Mouse (Mus musculus) heart, embryonic 11.5 days (tissue): ENCODE results near the gene Dgcr2. TPM values are rescaled to one million over a fixed set of nuclear protein-coding genes. Genes with fewer than 3 reads are reported as not detected.
A peak's percentile ranks its signal among the peaks of the same experiment; 100 is the strongest.

Experiments
- ATAC-seq: fragments of 200-750 bp; cut with Nextera tagmentation; replicated peaks from 2 replicates; pipeline ENCODE4 v1.8.0; 2017; ENCODE audit warnings: moderate library complexity; ENCODE audit not compliant: insufficient number of reproducible peaks, low FRiP score, low TSS enrichment
- H3K27ac ChIP-seq: fragments of 300-500 bp; sonication (generic); 2 replicates; pipeline ENCODE4 v1.5.1; 2014; ENCODE audit warnings: mild to moderate bottlenecking, low read depth, low read length
- H3K27me3 ChIP-seq: fragments of 300-500 bp; sonication (generic); 2 replicates; pipeline ENCODE4 v1.6.1; 2014; ENCODE audit warnings: mild to moderate bottlenecking, low read length, mixed read lengths; ENCODE audit not compliant: control insufficient read depth, insufficient read depth
- H3K36me3 ChIP-seq: fragments of 300-500 bp; sonication (generic); 2 replicates; pipeline ENCODE4 v1.6.1; 2014; ENCODE audit warnings: mild to moderate bottlenecking, low read length, moderate library complexity, mixed read lengths; ENCODE audit not compliant: control insufficient read depth, insufficient read depth
- H3K4me1 ChIP-seq: fragments of 300-500 bp; sonication (generic); 2 replicates; pipeline ENCODE4 v1.6.1; 2014; ENCODE audit warnings: low read length; ENCODE audit not compliant: control insufficient read depth, insufficient read depth
- H3K4me2 ChIP-seq: fragments of 300-500 bp; sonication (generic); 2 replicates; pipeline ENCODE4 v1.6.1; 2014; ENCODE audit warnings: mild to moderate bottlenecking, moderate library complexity
- H3K4me3 ChIP-seq: fragments of 300-500 bp; sonication (generic); 2 replicates; pipeline ENCODE4 v1.5.1; 2014; ENCODE audit warnings: low read depth, low read length
- H3K9ac ChIP-seq: fragments of 300-500 bp; sonication (generic); 2 replicates; pipeline ENCODE4 v1.6.1; 2014; ENCODE audit warnings: mild to moderate bottlenecking, low read depth, low read length, moderate library complexity
- H3K9me3 ChIP-seq: fragments of 300-500 bp; sonication (generic); replicated peaks from 2 replicates; pipeline ENCODE4 v1.6.1; 2016; ENCODE audit warnings: low read length; ENCODE audit not compliant: control insufficient read depth
- WGBS: fragments of 180-500 bp; shearing (Covaris S2); extraction: QIAGEN DNeasy Blood & Tissue Kit; methylation state at CpG from one replicate; pipeline ENCODE4 v1.1.7; 2014; ENCODE audit not compliant: insufficient replicate concordance; 5-methylcytosine and 5-hydroxymethylcytosine counted together
- polyA plus RNA-seq: library from polyadenylated mRNA; unstranded; fragments of >200 nt; fragmentation: Nextera tagmentation; extraction: Ambion mirVana; gene quantifications from 2 replicates; pipeline ENCODE4 v1.2.1, GENCODE M21; 2014

The Dgcr2 gene
- polyA plus RNA-seq, 1 experiment from 2014 or later, result 44.8 TPM

- Histone ChIP-seq H3K4me1 (peaks cover 36% of the 10 kb centered on the region), H3K9me3 (no peaks in the 10 kb centered on the region), H3K27me3 (peaks cover 66% of the 10 kb centered on the region), H3K36me3 (0 out of 2 replicates have a peak, but pooled peaks cover 4% of the 10 kb centered on the region), H3K27ac (peak overlapping the region; percentile 81), H3K4me3 (peak overlapping the region; percentile 60), H3K4me2 (peak overlapping the region; percentile 80), H3K9ac (peak overlapping the region; percentile 83)
- WGBS, result 3% methylated on average over 38 of the region's 45 CpGs
- ATAC-seq, result no peak; the same call in 1 of the 2 replicates
These were observed 99.8 kb downstream of the Dgcr2 start for GRCm38 (mm10) chr16:17798321-17799180.

GRCm38 (mm10) chr16:17797812-17798311, 100.5 kb downstream of the Dgcr2 start:
- Histone ChIP-seq H3K4me2 (peak overlapping the region; percentile 80), H3K9ac (peak overlapping the region; percentile 83), H3K36me3 (0 out of 2 replicates have a peak, but pooled peaks cover 4% of the 10 kb centered on the region), H3K27me3 (peaks cover 59% of the 10 kb centered on the region), H3K4me3 (peak overlapping the region; percentile 60), H3K4me1 (peaks cover 29% of the 10 kb centered on the region), H3K27ac (peak overlapping the region; percentile 81), H3K9me3 (no peaks in the 10 kb centered on the region)
- WGBS, result 6% methylated on average over 29 of the region's 29 CpGs
- no peak; the same call in 1 of the 2 replicates for ATAC-seq

GRCm38 (mm10) chr16:17796971-17797811, 101.2 kb downstream of the Dgcr2 start, which contains the start of gene Scarf2:
TSS of gene Scarf2 (plus strand) at chr16:17797282.
- Histone ChIP-seq H3K9me3 (no peaks in the 10 kb centered on the region), H3K4me2 (peak within 1 kb of the TSS; percentile 80), H3K4me1 (peaks cover 22% of the 10 kb centered on the region), H3K36me3 (0 out of 2 replicates have a peak, but pooled peaks cover 4% of the 10 kb centered on the region), H3K27ac (peak within 1 kb of the TSS; percentile 81), H3K4me3 (peak within 1 kb of the TSS; percentile 60), H3K27me3 (peaks cover 52% of the 10 kb centered on the region), H3K9ac (peak within 1 kb of the TSS; percentile 83)
- 2% methylated on average over 59 of the region's 81 CpGs for WGBS
- peak; percentile 41 for ATAC-seq

- no peak for ATAC-seq
- peak overlapping the region; percentile 83 for H3K9ac ChIP-seq
- H3K4me2 ChIP-seq, result peak overlapping the region; percentile 80
- peaks cover 19% of the 10 kb centered on the region for H3K4me1 ChIP-seq
- no peaks in the 10 kb centered on the region for H3K9me3 ChIP-seq
- H3K36me3 ChIP-seq, result 0 out of 2 replicates have a peak, but pooled peaks cover 4% of the 10 kb centered on the region
- H3K4me3 ChIP-seq, result peak overlapping the region; percentile 60
- peak overlapping the region; percentile 23; the same call in 1 of the 2 replicates for H3K27ac ChIP-seq
- peaks cover 45% of the 10 kb centered on the region for H3K27me3 ChIP-seq
These were observed 101.8 kb downstream of the Dgcr2 start for GRCm38 (mm10) chr16:17796519-17796918.

GRCm38 (mm10) chr16:17795643-17796042, 102.7 kb downstream of the Dgcr2 start:
- H3K27me3 ChIP-seq, result peaks cover 41% of the 10 kb centered on the region
- no peak overlapping the region for H3K4me3 ChIP-seq
- no peak overlapping the region for H3K9ac ChIP-seq
- H3K4me2 ChIP-seq, result no peak overlapping the region
- H3K4me1 ChIP-seq, result peaks cover 18% of the 10 kb centered on the region
- H3K27ac ChIP-seq, result no peak overlapping the region
- WGBS, result 50% methylated on average over 5 of the region's 5 CpGs
- H3K9me3 ChIP-seq, result no peaks in the 10 kb centered on the region
- peaks cover 4% of the 10 kb centered on the region; the same call in 1 of the 2 replicates for H3K36me3 ChIP-seq
- no peak for ATAC-seq

GRCm38 (mm10) chr16:17794047-17794446, 104.3 kb downstream of the Dgcr2 start:
- 79% methylated on average over 4 of the region's 4 CpGs for WGBS
- no peak overlapping the region for H3K4me3 ChIP-seq

GRCm38 (mm10) chr16:17792728-17793127, 105.6 kb downstream of the Dgcr2 start:
- peaks cover 16% of the 10 kb centered on the region for H3K36me3 ChIP-seq
- no peak overlapping the region for H3K4me2 ChIP-seq
- WGBS, result 76% methylated on average over 3 of the region's 3 CpGs

More at GRCm38 (mm10) chr16:17794047-17794446, 104.3 kb downstream of the Dgcr2 start:
- peaks cover 9% of the 10 kb centered on the region for H3K36me3 ChIP-seq
- no peak overlapping the region for H3K27ac ChIP-seq
- no peak for ATAC-seq
- H3K4me2 ChIP-seq, result no peak overlapping the region
- no peak overlapping the region for H3K9ac ChIP-seq
- H3K4me1 ChIP-seq, result peaks cover 16% of the 10 kb centered on the region
- H3K27me3 ChIP-seq, result peaks cover 33% of the 10 kb centered on the region
- no peaks in the 10 kb centered on the region for H3K9me3 ChIP-seq

More at GRCm38 (mm10) chr16:17792728-17793127, 105.6 kb downstream of the Dgcr2 start:
- no peak overlapping the region for H3K4me3 ChIP-seq
- H3K9me3 ChIP-seq, result no peaks in the 10 kb centered on the region
- peaks cover 20% of the 10 kb centered on the region for H3K27me3 ChIP-seq
- no peak overlapping the region for H3K27ac ChIP-seq
- H3K9ac ChIP-seq, result no peak overlapping the region
- no peak for ATAC-seq
- H3K4me1 ChIP-seq, result peaks cover 6% of the 10 kb centered on the region
